Mouse (Mus musculus): Measurements from ENCODE around the gene Relb. TPM values are rescaled to one million over a fixed set of nuclear protein-coding genes. Genes with fewer than 3 reads are reported as not detected.
A peak's percentile ranks its signal among the peaks of the same experiment; 100 is the strongest.

Gene Relb
- total and polyA plus RNA-seq, 2 experiments from 2014 or later = 5.4 to 6.5 TPM

DNA sequence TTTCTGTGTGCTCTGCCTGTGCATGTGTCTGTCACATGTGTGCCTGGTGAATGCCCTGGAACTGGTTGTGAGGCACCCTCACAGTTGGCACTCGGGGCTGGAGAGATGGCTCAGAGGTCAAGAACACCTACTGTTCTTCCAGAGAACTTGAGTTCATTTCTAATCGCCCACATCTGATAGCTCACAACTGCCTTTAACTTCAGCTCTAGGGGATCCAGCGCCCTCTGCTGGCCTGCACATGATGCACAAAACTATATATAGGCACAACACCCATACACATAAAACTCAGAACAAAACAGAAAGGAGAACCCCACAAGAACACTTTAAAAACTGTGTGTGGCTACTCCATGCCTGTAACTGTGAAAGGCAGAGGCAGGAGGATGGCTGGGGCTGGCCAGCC lies 40.0 kb downstream of the Relb start:
- Histone ChIP-seq H3K4me3 (ENCODE audit: low read depth, low read length) (no peak overlapping the region), H3K36me3 (ENCODE audit: insufficient read depth) (peaks cover 89% of the 10 kb centered on the region), H3K9me3 (ENCODE audit: low read length) (no peaks in the 10 kb centered on the region), H3K27ac (ENCODE audit: low read depth, low read length) (no peak overlapping the region), H3K27me3 (ENCODE audit: insufficient read depth, low read length) (no peaks in the 10 kb centered on the region), H3K4me1 (ENCODE audit: insufficient read depth) (no peaks in the 10 kb centered on the region), H3K9ac (no peak overlapping the region), H3K4me2 (ENCODE audit: low read depth) (no peak overlapping the region)
- DNase-seq = peak; percentile 57
- 41% methylated on average over 3 of the region's 3 CpGs for WGBS
- peak; percentile 44; the same call in 1 of the 2 replicates for ATAC-seq
- TF ChIP-seq CTCF (IDR thresholded peaks at IDR 0.05; ENCODE audit: low read depth) = peak; percentile 76

DNA sequence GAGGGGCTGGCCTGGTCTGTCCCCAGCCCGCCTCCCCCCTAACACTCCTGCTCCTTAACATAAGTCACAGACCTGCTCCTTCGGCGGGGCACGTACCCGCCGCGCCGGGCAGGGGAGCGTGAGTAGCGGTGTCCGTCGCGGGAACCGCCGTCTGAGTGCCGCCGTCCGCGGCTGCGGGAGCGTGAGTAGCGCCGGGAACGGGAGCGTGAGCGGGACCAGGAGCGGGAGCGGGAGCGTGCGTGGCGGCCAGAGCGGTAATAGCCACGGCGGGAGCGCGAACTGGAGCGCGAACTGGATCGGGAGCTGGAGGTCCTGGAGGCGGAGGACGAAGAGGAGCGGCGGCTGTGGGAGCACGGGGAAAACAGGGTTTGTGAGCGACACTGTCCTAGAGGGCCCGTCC lies 43.0 kb downstream of the Relb start:
- no peaks in the 10 kb centered on the region for H3K9me3 ChIP-seq (ENCODE audit: low read length)
- no peak for TF ChIP-seq CTCF (IDR thresholded peaks at IDR 0.05; ENCODE audit: low read depth)
- DNase-seq = no peak
- H3K36me3 ChIP-seq (ENCODE audit: insufficient read depth) = peaks cover 88% of the 10 kb centered on the region
- no peak overlapping the region for H3K4me2 ChIP-seq (ENCODE audit: low read depth)
- H3K27ac ChIP-seq (ENCODE audit: low read depth, low read length) = no peak overlapping the region
- no peaks in the 10 kb centered on the region for H3K27me3 ChIP-seq (ENCODE audit: insufficient read depth, low read length)
- 80% methylated on average over 46 of the region's 46 CpGs for WGBS
- no peak for ATAC-seq
- H3K4me1 ChIP-seq (ENCODE audit: insufficient read depth) = no peaks in the 10 kb centered on the region
- no peak overlapping the region for H3K4me3 ChIP-seq (ENCODE audit: low read depth, low read length)
- no peak overlapping the region for H3K9ac ChIP-seq

- H3K4me2 ChIP-seq (ENCODE audit: low read depth) = no peak overlapping the region
- H3K27me3 ChIP-seq (ENCODE audit: insufficient read depth, low read length) = peaks cover 17% of the 10 kb centered on the region
- 92% methylated on average over 8 of the region's 8 CpGs for WGBS
- no peaks in the 10 kb centered on the region for H3K9me3 ChIP-seq (ENCODE audit: low read length)
- no peak overlapping the region for H3K4me3 ChIP-seq (ENCODE audit: low read depth, low read length)
- H3K27ac ChIP-seq (ENCODE audit: low read depth, low read length) = no peak overlapping the region
- no peak for DNase-seq
- ATAC-seq = no peak
- no peak overlapping the region for H3K9ac ChIP-seq
- peaks cover 48% of the 10 kb centered on the region for H3K36me3 ChIP-seq (ENCODE audit: insufficient read depth)
- peaks cover 3% of the 10 kb centered on the region; the same call in 1 of the 2 replicates for H3K4me1 ChIP-seq (ENCODE audit: insufficient read depth)
- no peak for TF ChIP-seq CTCF (IDR thresholded peaks at IDR 0.05; ENCODE audit: low read depth)
Observed at GRCm38 (mm10) chr7:19580634-19581033, 48.6 kb downstream of the Relb start.

- Histone ChIP-seq H3K9me3 (ENCODE audit: low read length) (no peaks in the 10 kb centered on the region), H3K27ac (ENCODE audit: low read depth, low read length) (no peak overlapping the region), H3K4me1 (ENCODE audit: insufficient read depth) (peaks cover 3% of the 10 kb centered on the region; the same call in 1 of the 2 replicates), H3K27me3 (ENCODE audit: insufficient read depth, low read length) (peaks cover 17% of the 10 kb centered on the region), H3K4me3 (ENCODE audit: low read depth, low read length) (no peak overlapping the region), H3K9ac (no peak overlapping the region), H3K36me3 (ENCODE audit: insufficient read depth) (peaks cover 39% of the 10 kb centered on the region), H3K4me2 (ENCODE audit: low read depth) (no peak overlapping the region)
- 78% methylated on average over 10 of the region's 10 CpGs for WGBS
- TF ChIP-seq CTCF (IDR thresholded peaks at IDR 0.05; ENCODE audit: low read depth) = no peak
- ATAC-seq (no peak), DNase-seq (no peak)
Observed at GRCm38 (mm10) chr7:19579751-19580150, 49.5 kb downstream of the Relb start.

- no peak overlapping the region for H3K9ac ChIP-seq
Observed at GRCm38 (mm10) chr7:19578436-19578835, 50.8 kb downstream of the Relb start.

GRCm38 (mm10) chr7:19577877-19578414 lies 51.3 kb downstream of the Relb start:
- 28% methylated on average over 9 of the region's 10 CpGs for WGBS
- Histone ChIP-seq H3K4me3 (ENCODE audit: low read depth, low read length) (peak overlapping the region; percentile 31), H3K36me3 (ENCODE audit: insufficient read depth) (peaks cover 22% of the 10 kb centered on the region), H3K4me1 (ENCODE audit: insufficient read depth) (peaks cover 3% of the 10 kb centered on the region; the same call in 1 of the 2 replicates), H3K9ac (no peak overlapping the region), H3K4me2 (ENCODE audit: low read depth) (peak overlapping the region; percentile 50; the same call in 1 of the 2 replicates), H3K9me3 (ENCODE audit: low read length) (no peaks in the 10 kb centered on the region), H3K27me3 (ENCODE audit: insufficient read depth, low read length) (peaks cover 17% of the 10 kb centered on the region), H3K27ac (ENCODE audit: low read depth, low read length) (no peak overlapping the region)
- TF ChIP-seq CTCF (IDR thresholded peaks at IDR 0.05; ENCODE audit: low read depth) = no peak
- DNase-seq (no peak), ATAC-seq (no peak)

More at GRCm38 (mm10) chr7:19578436-19578835, 50.8 kb downstream of the Relb start:
- Histone ChIP-seq H3K4me3 (ENCODE audit: low read depth, low read length) (no peak overlapping the region), H3K9me3 (ENCODE audit: low read length) (no peaks in the 10 kb centered on the region), H3K4me2 (ENCODE audit: low read depth) (no peak overlapping the region), H3K27ac (ENCODE audit: low read depth, low read length) (no peak overlapping the region), H3K27me3 (ENCODE audit: insufficient read depth, low read length) (peaks cover 17% of the 10 kb centered on the region), H3K36me3 (ENCODE audit: insufficient read depth) (peaks cover 26% of the 10 kb centered on the region), H3K4me1 (ENCODE audit: insufficient read depth) (peaks cover 3% of the 10 kb centered on the region; the same call in 1 of the 2 replicates)
- 71% methylated on average over 4 of the region's 4 CpGs for WGBS
- no peak for DNase-seq
- no peak for TF ChIP-seq CTCF (IDR thresholded peaks at IDR 0.05; ENCODE audit: low read depth)
- ATAC-seq = no peak

GRCm38 (mm10) chr7:19577141-19577852 lies 51.9 kb downstream of the Relb start, which contains the start of the genes Zfp296 and Gemin7:
Gene Zfp296, plus strand, starts transcription at chr7:19577287.
Gene Gemin7, minus strand, starts transcription at chr7:19577595.
- H3K27me3 ChIP-seq (ENCODE audit: insufficient read depth, low read length) = peaks cover 17% of the 10 kb centered on the region
- H3K9ac ChIP-seq = peak within 1 kb of the TSS; percentile 18; the same call in 1 of the 2 replicates
- peaks cover 18% of the 10 kb centered on the region for H3K36me3 ChIP-seq (ENCODE audit: insufficient read depth)
- H3K4me3 ChIP-seq (ENCODE audit: low read depth, low read length) = peak within 1 kb of the TSS; percentile 31
- WGBS = 2% methylated on average over 56 of the region's 56 CpGs
- no peak for TF ChIP-seq CTCF (IDR thresholded peaks at IDR 0.05; ENCODE audit: low read depth)
- no peak for ATAC-seq
- peaks cover 3% of the 10 kb centered on the region; the same call in 1 of the 2 replicates for H3K4me1 ChIP-seq (ENCODE audit: insufficient read depth)
- H3K9me3 ChIP-seq (ENCODE audit: low read length) = no peaks in the 10 kb centered on the region
- H3K4me2 ChIP-seq (ENCODE audit: low read depth) = peak within 1 kb of the TSS; percentile 50
- H3K27ac ChIP-seq (ENCODE audit: low read depth, low read length) = no peak within 1 kb of the TSS
- no peak for DNase-seq

Measured in forebrain, postnatal 0 days (tissue).